23 mouse cellular contexts compared by ENCODE assay signal in the genomic region with DNA sequence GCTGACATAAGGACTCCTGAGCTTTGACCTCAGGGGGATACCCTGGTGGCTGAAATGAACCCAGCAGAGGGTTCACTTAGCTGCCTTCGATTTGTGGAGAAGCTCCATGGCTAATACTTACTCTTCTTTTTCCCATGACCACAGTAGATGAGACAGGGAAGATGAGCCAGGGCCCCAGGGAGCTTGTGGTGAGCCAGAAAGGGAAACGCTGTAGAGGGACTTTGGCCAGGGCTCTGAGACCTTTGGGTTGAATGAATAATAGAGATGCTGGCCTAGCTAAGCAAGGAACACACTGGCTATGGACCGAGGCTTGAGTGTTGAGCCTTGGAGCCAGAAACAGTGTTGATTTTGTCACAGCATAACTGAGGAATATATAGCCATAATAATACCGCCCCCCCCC. TPM values are rescaled to one million over a fixed set of nuclear protein-coding genes. Genes with fewer than 3 reads are reported as not detected.
DNase-seq lines count a peak whose midpoint lies in the region; ATAC-seq and TF ChIP-seq lines count a peak whose summit lies in the region.
"Had no signal": no experiment of that assay in that cellular context is flagged by ENCODE, and none has a peak within 500 bp of the region (broad histone marks: within the 10 kb centered on the region; RNA-seq: fewer than 3 reads in every experiment).

No protein-coding gene starts in this region.

- peak overlapping the region; percentile 58 for H3K4me3 ChIP-seq in liver, adult 2 months (ENCODE audit: insufficient read depth, low read depth, low read length)
- peak overlapping the region; percentile 24 for H3K4me3 ChIP-seq in liver, embryonic 16.5 days (ENCODE audit: low read depth, low read length)
- H3K4me3 ChIP-seq: gastrocnemius, adult 2 months; heart, embryonic 15.5 days; hindbrain, embryonic 10.5 days; left cerebral cortex, adult 2 months; limb, embryonic 12.5 days; neural tube, embryonic 13.5 days had no signal

- H3K36me3 ChIP-seq in liver, adult 2 months (ENCODE audit: control insufficient read depth, insufficient read depth, low read length) = no peaks in the 10 kb centered on the region
- no peaks in the 10 kb centered on the region for H3K36me3 ChIP-seq in liver, embryonic 16.5 days (ENCODE audit: control insufficient read depth, insufficient read depth)
- H3K36me3 ChIP-seq: G1E; heart, embryonic 15.5 days; hindbrain, embryonic 10.5 days; limb, embryonic 12.5 days; neural tube, embryonic 13.5 days had no signal

- H3K4me2 ChIP-seq in liver, embryonic 16.5 days (ENCODE audit: low read depth, low read length) = peak overlapping the region; percentile 49
- H3K4me2 ChIP-seq: heart, embryonic 15.5 days; limb, embryonic 12.5 days; neural tube, embryonic 13.5 days had no signal

- H3K9ac ChIP-seq in liver, adult 2 months (ENCODE audit: low read depth, low read length) = peak overlapping the region; percentile 74
- H3K9ac ChIP-seq in liver, embryonic 16.5 days (ENCODE audit: low read depth, low read length) = peak overlapping the region; percentile 6; the same call in 1 of the 2 replicates
- H3K9ac ChIP-seq: heart, embryonic 15.5 days; limb, embryonic 12.5 days; neural tube, embryonic 13.5 days had no signal

- 22% methylated on average over 4 of the region's 4 CpGs for WGBS in liver, adult 2 months
- 36% methylated on average over 4 of the region's 4 CpGs for WGBS in liver, embryonic 16.5 days (ENCODE audit: insufficient replicate concordance)

- ATAC-seq in liver, embryonic 16.5 days (ENCODE audit: low read depth) = no peak; the same call in 1 of the 2 replicates
- ATAC-seq: forebrain, embryonic 16.5 days; inflammation-experienced regulatory T-cells, adult 6 months; lung, postnatal 0 days had no signal

- no peaks in the 10 kb centered on the region for H3K27me3 ChIP-seq in liver, adult 2 months (ENCODE audit: control insufficient read depth, insufficient read depth, low read length)
- H3K27me3 ChIP-seq in liver, embryonic 16.5 days (ENCODE audit: control insufficient read depth, insufficient read depth, low read depth, low read length) = no peaks in the 10 kb centered on the region
- H3K27me3 ChIP-seq: heart, embryonic 15.5 days; neural tube, embryonic 13.5 days had no signal

- no peak for TF ChIP-seq CTCF in liver, adult 2 months (IDR thresholded peaks at IDR 0.05; ENCODE audit: low read depth, low read length)

- H3K4me1 ChIP-seq in liver, adult 2 months (ENCODE audit: control insufficient read depth, insufficient read depth, low read length) = peaks cover 15% of the 10 kb centered on the region
- H3K4me1 ChIP-seq in liver, embryonic 16.5 days (ENCODE audit: control insufficient read depth, low read depth, low read length) = no peaks in the 10 kb centered on the region; the same call in 1 of the 2 replicates
- H3K4me1 ChIP-seq: neural tube, embryonic 13.5 days had no signal

- DNase-seq in liver, adult 2 months (ENCODE audit: extremely low read depth, low read depth, low spot score) = peak; percentile 88
- DNase-seq in liver = no peak
- DNase-seq in kidney, postnatal 10 days = peak; percentile 27
- peak; percentile 64 for DNase-seq in yolk sac, embryonic 10.5 days (ENCODE audit: low spot score)
- DNase-seq in cerebellum, postnatal 36 days = no peak
- no peak for DNase-seq in thymus, postnatal 10 days (ENCODE audit: low spot score in 2 of 2)
- DNase-seq in layer of hippocampus, postnatal 10 days (ENCODE audit: low spot score in 2 of 2) = no peak
- DNase-seq: adrenal gland, adult 8-10 months; cerebellum, adult 9-10 months; embryo, embryonic 11 days; gastrocnemius, adult 2 months; heart, adult 18-20 months had no signal

- H3K79me2 ChIP-seq in liver, adult 2 months (ENCODE audit: control insufficient read depth, insufficient read depth, low read length) = peaks cover 20% of the 10 kb centered on the region

- no peak for TF ChIP-seq POLR2A in liver, adult 2 months (IDR thresholded peaks at IDR 0.05; ENCODE audit: extremely low read depth, insufficient read depth, low read length)

- peak overlapping the region; percentile 89 for H3K27ac ChIP-seq in liver, adult 2 months (replicated peaks; ENCODE audit: insufficient read depth, low read depth, low read length)
- peak overlapping the region; percentile 64 for H3K27ac ChIP-seq in liver, embryonic 16.5 days (ENCODE audit: low read length)
- H3K27ac ChIP-seq: gastrocnemius, adult 2 months; heart, embryonic 15.5 days; hindbrain, embryonic 10.5 days; left cerebral cortex, adult 2 months; limb, embryonic 12.5 days; neural tube, embryonic 13.5 days had no signal

- H3K9me3 ChIP-seq in liver, embryonic 16.5 days (replicated peaks; ENCODE audit: control insufficient read depth, low read length) = no peaks in the 10 kb centered on the region
- H3K9me3 ChIP-seq: G1E; heart, embryonic 15.5 days; hindbrain, embryonic 10.5 days; limb, embryonic 12.5 days; neural tube, embryonic 13.5 days had no signal

RNA-seq across cellular contexts. Expression of gene Habp2, which starts 1.5 kb away (rescaled TPM):
- 172 and 213 TPM in 2 replicates for total RNA-seq in liver, adult 2 months (2014; rRNA removed)
- polyA plus RNA-seq in liver, adult 2 months (2012; rRNA removed) = 354 and 371 TPM in 2 replicates
- polyA plus RNA-seq in liver, embryonic 16.5 days (2015; fragmentation: Nextera tagmentation; extraction: Ambion mirVana) = 71.3 and 78.4 TPM in 2 replicates
- total RNA-seq in layer of hippocampus, postnatal 10 days (2021) = not detected
- total RNA-seq: adrenal gland, adult 8-10 months; gastrocnemius, adult 2 months; heart, adult 18-20 months; left cerebral cortex, adult 2 months; megakaryocyte-erythroid progenitor cell, adult 5-6 weeks had no signal
- polyA plus RNA-seq: G1E; hindbrain, embryonic 10.5 days; limb, embryonic 12.5 days had no signal

Comparison
In these comparisons a context has a peak if more than half of its experiments do, and no peak if none do; other contexts are left out.
1. DNase-seq: peak in liver, adult 2 months (single experiment), kidney, postnatal 10 days (single experiment) and yolk sac, embryonic 10.5 days (single experiment); none in liver (single experiment), cerebellum, postnatal 36 days (0 of 2), thymus, postnatal 10 days (0 of 2) and layer of hippocampus, postnatal 10 days (0 of 2).
2. RNA of gene Habp2, which starts 1.5 kb away (total RNA-seq): 172 to 213 TPM in liver, adult 2 months; not detected in layer of hippocampus, postnatal 10 days; every median in the first group is over 100 times any median in the second.